Mouse (Mus musculus) B cell, adult 2 months (primary cell): ENCODE measurements around the gene Ankrd39.

Experiments
- DNase-seq, 2 experiments: peaks; one replicate each; pipeline ENCODE4 v3.0.0; 2022

Gene Ankrd39

GRCm38 (mm10) chr1:36572140-36572700 is 25.0 kb upstream of the Ankrd39 start:
- no peak for DNase-seq

DNA sequence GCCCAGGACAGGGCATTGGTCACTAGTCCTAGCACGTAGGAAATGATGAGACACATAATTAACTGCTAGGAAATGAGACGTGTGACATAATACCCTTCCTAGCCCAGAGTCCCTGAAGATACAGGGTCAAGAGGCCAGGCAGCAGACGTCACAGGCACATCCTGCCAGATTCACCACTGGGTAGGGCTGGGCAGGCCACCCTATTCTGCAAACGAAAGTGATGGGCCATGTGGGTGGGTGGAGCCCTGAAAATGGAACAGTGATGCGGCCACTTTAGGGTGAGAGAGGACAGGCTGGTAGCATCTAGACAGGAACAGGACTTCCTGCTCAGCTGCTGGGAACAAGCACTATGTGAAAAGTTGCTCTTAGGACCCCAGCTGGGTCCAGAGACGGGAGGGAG is 24.4 kb upstream of the Ankrd39 start:
- no peak for DNase-seq

GRCm38 (mm10) chr1:36570320-36570719 is 23.1 kb upstream of the Ankrd39 start:
- DNase-seq, result no peak

- DNase-seq, result no peak
Observed at GRCm38 (mm10) chr1:36569694-36570276, 22.5 kb upstream of the Ankrd39 start.

DNA sequence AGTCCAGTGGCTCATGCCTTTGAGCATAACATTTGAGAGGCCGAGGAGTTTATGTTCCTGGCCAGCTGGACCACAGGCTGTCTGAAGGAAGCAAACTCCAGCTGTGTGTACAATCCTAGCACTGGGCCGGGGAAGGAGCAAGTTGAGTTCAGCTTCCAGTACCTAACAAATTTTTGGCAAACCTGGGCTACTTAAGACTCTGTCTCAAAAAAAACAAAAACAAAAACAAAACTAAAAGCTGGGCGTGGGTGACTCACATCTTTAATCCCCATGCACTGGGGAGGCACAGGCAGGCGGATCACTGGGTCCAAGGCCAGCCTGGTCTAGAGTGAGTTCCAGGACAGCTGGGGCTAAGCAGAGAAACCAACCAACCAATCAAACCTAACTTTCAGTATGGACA is 21.5 kb upstream of the Ankrd39 start:
- no peak for DNase-seq

DNA sequence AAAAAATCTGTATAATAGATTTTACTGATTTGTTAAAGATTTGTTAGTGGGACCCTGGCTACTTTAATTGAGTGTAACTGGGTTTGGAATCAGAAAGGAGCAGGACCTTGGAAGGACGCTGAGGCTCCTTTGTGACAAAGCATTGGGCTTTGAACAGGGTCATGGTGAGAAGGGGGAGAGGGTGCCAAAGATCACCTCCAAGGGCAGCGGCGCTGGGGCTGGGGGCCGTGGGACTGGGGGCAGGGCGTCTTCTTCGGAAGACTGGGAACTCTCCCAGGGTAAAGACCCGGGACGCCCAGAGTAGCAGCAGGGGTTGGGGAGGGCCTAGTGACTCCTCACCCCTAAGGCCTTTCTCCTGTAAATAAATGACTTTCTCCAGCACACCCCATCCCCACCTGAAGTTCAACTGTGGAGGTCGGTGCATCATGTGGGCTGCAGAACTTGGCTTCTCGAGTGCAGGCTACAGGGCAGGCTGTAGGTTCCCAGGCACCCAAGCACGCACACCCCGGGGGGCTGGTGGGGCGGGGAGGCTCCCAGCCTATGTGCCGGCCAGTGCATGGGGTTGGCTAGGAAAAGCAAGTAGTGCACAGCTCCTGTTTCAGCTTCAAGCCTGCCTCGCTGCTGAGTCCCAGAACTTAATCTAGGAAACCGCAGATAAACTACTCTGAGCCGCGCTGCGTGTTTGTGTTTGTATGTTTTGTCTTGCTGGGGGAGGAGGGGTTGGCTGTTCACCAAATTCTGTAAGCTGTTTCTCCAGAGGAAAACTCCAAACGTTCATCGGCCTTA is 20.8 kb upstream of the Ankrd39 start:
- no peak for DNase-seq

DNA sequence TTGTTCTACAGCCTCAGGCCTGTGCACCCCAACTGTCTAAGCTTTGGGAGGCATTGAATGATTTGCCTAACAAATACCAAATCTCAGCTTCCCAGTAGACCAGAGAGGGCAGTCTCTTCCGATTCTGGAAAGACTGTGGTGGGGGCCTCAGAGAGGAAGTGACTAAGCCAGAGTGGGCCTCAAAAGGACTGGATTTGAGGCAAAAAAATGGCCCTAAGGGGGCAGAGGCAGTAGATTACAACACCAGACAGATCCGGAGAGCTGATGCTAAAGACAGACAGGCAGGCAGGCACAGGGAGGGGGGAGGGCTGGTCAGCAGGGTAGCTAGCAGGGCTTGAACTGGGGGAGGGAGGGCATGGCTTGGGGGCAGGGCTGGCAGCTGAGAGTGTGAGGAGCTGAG is 19.2 kb upstream of the Ankrd39 start:
- DNase-seq, result no peak

DNA sequence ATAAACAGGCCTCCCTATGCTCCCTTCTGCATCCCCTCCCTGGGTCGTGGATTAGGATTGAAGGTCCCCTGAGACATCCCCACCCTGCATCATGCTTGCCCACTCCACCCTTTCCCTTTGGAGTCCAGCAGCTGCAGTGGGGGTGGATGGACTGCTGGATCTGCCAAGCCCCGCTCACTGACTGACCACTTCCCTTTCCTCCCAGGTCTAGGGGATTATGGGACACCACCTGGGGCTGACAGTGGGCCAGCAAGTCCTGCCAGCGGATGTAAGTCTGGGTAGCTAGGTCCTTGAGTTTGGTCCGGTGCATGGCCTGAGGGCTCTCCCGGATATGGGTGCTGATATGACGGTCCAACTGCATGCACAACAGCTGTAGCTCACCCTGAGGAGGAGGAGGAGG is 16.9 kb upstream of the Ankrd39 start:
- DNase-seq, result no peak

GRCm38 (mm10) chr1:36563632-36564031 is 16.4 kb upstream of the Ankrd39 start:
- no peak for DNase-seq

- no peak for DNase-seq
Observed at GRCm38 (mm10) chr1:36563197-36563596, 16.0 kb upstream of the Ankrd39 start.

DNA sequence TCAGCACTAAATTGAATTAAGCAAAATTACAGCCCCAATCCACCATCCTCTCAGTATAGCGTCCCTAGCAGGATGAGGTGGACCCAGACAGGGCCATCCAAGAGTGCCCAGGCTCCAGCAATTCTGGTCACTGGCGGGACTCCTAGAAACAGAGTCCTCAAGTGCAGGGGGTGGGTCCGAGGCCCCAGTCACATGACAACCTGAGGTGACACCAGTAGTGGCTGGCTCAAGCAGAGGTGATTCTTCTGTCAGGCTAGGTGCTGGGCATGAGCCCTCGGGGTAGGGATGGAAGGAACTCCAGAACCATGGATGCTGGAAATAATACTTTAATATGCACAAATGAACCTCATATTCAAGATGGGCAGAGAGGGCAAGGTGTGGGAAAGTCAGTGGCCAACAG is 15.1 kb upstream of the Ankrd39 start:
- no peak for DNase-seq

DNA sequence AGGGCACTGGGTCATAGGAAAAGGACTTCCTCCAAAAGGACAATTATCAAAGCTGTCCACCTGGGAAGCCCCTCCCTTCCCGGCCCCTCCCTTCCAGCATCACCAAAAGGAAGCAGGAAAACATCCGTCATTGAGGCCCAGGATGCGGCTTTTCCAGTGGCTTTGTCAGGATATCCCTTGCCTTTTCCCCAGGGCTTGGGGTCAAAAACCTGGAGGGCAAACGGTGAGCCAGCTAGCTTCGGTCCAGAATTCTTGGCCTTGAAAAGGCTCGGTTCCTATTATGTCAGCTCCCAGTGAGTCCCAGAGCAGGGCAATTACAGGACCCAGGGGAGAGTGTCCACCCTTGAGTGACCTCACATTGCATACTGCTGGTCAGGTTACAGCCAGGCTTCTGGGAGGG is 13.7 kb upstream of the Ankrd39 start:
- no peak for DNase-seq

- no peak for DNase-seq
Observed at GRCm38 (mm10) chr1:36559888-36560287, 12.6 kb upstream of the Ankrd39 start.

GRCm38 (mm10) chr1:36559256-36559655 is 12.0 kb upstream of the Ankrd39 start:
- DNase-seq, result no peak

DNA sequence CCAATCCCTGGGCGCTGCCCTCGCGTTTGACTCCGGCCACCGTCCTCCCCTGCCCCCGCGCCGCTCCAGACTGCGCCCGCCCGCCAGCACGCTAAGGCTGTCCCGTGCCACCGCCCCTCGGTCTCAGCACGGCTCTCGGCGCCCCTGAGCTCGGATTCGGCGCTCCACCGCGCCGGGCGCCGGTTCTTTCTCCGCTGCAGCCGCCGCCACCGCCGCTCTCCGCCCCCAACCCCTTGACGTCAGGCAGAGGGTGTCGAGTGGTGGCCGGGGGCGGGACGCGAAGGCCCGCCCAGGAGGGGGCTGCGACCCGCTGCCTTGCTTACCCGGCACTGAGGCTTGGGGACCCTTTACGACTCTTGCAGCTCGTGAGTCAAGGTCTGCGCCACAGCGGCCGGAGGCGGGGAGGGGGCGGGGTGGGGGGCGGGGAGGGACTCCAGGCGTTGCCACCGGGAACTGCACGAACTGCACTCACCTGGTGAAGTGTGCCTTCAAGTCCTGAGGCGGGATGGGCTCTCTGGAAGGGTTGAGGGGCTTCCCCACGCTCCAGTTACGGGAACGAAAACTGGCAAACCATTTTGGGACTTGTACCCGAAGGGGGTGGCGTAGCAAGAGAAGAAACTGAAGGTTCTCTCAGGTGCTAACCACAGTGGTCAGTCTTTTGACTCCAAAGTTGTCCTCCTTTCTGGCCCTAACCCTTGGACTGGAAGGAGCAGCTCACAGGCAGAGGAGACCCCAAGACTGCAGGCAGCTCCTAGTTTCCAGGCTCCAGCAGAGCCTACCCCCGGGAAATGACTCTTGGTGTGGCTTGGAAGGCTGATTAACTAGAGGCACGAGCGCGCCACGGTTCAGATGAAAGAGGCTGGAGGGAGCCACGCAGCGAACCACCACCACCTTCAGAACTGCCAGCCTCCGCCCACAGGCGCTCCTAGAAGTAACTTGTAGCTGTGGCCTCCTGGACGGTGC is 11.1 kb upstream of the Ankrd39 start, which contains the start of gene Sema4c:
Gene Sema4c (minus strand): TSS at position 319 of the 963 bp plus-strand sequence.
- DNase-seq, result peak; percentile 58 to 65

- peak in 1 of 2 experiments; percentile 30 for DNase-seq
Observed at GRCm38 (mm10) chr1:36557457-36558011, 10.3 kb upstream of the Ankrd39 start.

DNA sequence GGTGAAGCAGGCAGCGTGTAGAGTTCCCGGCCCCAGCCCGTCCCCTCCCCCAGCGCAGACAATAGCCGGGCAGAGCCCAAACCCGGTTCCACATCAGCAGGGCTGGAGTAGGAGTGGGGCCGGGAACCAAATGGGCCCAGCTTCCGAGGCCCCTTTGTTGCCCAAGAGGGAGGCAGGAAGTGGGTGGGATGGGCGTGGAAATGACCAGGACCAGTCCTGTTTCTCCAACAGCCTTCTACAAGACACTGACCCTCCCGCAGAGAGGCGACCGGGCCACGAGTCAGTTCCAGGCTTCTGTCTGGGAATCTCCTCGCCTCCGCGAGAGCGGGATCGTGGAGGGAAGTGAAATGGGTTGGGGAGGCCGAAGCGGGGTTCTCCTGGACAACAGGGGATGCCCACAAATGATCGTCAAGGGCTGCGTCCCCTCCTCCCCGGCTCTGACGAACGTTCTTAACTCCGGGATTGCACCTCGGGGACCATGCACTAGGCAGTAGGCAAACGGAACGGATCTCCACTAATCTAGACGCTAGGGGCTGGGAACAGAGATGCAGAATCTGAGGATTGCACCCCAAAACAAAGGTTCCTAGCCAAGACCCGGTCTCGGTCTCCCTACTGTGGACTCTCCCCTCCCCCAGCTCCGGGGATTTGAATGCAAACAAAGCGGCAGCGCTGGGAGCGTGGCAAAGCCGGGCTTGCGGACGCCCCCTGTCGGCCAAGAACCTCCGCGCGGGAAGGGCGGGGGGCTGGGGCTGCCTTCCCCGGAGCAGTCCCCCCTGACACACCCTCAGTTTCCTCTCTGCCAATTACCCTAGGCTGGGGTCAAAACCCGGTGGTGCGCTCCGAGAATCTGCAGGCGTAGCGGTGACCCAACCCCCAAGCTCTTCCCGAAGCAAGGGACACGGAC is 9.6 kb upstream of the Ankrd39 start:
- DNase-seq, result peak; percentile 86

DNA sequence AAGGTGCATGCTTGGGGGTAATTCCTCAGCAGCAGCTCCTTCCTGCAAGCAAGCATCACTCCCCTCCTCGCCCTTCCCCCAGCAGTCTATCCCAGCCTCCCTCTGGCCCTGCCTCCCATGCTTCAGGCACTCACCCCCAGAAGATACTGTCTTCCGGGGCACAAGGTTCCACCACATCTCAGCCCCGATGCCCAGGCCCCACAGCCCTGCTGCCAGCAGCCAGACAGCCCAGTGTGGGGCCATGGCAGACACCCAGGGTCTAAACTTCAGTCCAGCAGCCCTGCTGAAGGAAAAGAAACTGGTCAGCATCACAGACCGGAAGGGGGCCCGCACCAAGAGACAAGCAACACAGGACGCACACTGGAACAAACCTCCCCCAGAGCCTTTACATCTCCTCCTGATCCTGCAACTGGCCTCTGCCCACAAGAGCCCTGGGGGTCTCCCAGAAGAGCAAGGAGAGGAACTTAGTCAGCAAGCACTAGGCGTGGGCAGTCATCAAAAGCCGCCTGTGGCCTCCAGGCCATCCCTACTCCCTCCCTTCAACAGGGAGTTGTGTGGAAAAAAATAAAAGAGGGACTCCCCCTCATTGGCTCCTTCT is 8.7 kb upstream of the Ankrd39 start:
- DNase-seq, result peak in 1 of 2 experiments; percentile 13

DNA sequence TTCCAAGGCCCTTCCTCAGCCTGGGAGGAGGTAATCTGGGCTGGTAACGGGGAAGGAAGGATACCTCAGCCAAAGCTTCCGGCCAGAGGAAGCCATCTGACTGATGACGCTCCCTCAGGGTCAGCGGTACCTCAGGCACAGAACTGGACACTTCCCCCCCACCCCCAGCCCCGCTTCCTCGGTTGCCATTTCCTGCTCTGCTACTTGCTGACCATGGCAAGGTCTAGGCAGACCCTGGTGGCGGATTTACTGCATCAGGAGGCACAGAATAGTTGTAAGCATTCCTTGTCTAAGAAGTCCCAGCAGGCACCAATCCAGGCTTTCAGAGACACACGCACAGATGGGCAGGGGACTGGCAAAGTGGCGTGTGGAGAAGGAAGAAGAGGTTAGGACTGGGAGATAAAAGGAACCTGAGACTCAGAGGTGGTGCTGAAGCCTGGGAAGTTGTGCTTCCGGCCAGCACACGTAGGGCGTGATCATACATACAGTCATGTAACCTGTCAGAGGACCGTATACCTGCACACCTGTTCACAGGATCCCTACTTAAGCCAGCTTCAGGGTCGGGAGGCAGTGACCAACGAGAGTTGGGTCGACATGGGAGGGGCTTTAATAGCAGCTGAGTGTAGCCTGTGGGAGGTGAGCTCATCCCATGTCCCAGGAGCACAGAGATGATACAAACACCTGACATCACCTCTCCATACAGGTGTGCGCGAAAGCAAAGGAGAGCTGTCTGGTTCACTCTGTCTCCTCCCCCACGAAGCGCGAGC is 7.6 kb upstream of the Ankrd39 start:
- no peak for DNase-seq

GRCm38 (mm10) chr1:36552506-36552905 is 5.3 kb upstream of the Ankrd39 start:
- DNase-seq, result no peak
